Mouse (Mus musculus): Measurements from ENCODE around the gene Tex264.
"Not testable (repeated sequence)": the region's sequence is repeated elsewhere in the genome, so short reads cannot be mapped to it uniquely, and the experiment has no call there.

Tex264 gene

DNA sequence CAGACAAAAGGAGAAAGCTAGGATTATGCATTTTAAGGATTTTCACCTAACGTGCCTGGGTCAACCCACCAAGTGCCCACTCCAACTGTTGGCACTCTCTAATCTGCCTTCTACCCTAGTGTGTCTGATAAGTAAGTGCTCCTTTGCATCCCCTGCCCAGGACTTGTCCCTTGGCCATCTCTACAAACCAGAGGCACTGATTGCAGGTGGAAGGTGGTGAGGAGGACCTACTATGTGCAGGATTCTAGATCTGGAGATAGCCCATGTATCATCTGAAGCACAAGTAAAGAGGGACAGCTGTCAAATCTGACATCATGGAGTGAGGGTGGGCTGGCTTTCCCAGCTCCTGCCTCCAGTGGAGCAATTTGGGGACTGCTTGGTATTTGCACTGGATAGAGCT lies 25.8 kb downstream of the Tex264 start:
- no peak for DNase-seq

- no peak for DNase-seq
Measured at GRCm38 (mm10) chr9:106659441-106659840, 26.3 kb downstream of the Tex264 start.

DNA sequence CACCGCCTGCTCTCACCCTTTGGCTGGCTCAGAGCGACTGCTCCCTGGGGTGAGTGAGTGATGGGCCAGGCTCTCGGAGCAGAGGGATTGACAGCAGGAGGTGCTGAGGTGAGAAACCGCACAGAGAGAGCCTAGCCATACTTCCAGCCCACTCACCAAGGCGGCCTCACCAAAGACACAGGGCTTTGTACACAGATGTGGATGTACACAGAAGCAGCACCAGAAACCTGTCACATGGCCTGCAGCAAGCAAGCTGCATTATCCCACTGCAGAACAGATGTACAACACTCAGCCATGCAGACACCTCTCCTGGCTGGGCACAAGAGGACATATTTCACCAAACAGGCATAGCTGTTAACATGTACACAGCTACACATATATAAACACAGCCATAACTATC lies 28.1 kb downstream of the Tex264 start:
- no peak for DNase-seq

GRCm38 (mm10) chr9:106656820-106657219 lies 28.9 kb downstream of the Tex264 start:
- DNase-seq: no peak

- peak; percentile 56 for DNase-seq
Measured at GRCm38 (mm10) chr9:106655884-106656720, 29.6 kb downstream of the Tex264 start, which contains the start of gene Grm2. Gene Grm2, minus strand, starts transcription at chr9:106656082.

GRCm38 (mm10) chr9:106652720-106653119 lies 33.0 kb downstream of the Tex264 start:
- no peak for DNase-seq

GRCm38 (mm10) chr9:106647226-106647625 lies 38.5 kb downstream of the Tex264 start:
- DNase-seq: no peak

GRCm38 (mm10) chr9:106645684-106646271 lies 39.9 kb downstream of the Tex264 start:
- DNase-seq: no peak

DNA sequence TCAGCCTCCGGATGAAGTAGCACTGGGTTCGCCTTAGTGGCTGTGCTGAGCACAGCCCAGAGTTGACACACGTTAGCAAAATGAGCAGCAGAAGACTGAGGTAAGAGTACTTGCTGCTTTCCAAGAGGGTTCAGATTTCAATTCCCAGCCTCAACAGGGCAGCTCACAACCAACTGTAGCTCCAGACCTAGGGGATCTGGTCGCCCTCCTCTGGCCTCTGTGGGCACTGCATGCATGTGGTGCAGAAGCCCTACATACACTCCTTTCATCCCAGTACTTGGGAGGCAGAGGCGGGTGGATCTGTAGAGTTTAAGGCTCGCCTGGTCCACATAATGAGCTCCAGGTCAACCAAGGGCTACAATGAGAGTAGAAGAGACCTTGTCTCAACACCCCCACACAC lies 41.9 kb downstream of the Tex264 start:
- peak; percentile 2 for DNase-seq

- DNase-seq: peak; percentile 85
Measured at GRCm38 (mm10) chr9:106643128-106643527, 42.6 kb downstream of the Tex264 start.

DNA sequence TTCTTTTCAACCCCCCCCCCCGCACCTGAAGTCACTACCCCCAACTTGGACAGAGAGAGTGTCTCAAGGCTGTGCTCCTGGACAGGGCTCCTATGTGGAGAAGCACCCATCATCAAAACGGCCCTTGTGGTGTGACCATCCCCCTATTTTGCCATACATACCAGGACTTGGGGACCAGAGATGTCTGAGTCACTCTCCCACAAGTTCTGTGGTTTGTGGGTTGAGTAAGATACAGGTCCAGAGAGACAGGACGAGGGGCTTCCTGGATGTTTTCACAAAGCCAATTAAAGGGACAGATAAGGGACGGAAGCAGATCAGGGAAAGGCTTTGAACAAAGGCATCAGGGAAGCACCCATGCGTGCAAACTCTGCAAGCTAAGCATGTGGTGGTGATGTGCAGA lies 44.4 kb downstream of the Tex264 start:
- no peak for DNase-seq

DNA sequence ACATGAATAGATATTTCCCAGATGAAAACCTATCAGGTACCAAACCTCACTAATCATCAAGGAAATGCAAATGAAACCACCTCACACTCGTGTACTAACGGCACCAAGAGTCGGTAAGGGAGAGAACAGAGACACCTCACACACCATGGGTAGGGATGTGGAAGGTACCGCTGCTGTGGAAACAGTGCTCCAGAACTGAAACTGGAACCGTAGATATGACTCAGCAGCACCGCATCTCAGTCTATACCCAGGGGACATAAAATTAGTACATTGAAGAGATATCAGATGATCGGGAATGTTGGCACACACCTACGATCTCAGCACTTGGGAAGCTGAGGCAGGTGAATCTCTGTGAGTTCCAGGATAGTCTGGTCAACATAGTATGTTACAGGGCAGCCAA lies 47.6 kb downstream of the Tex264 start:
- DNase-seq: no peak

- no peak for DNase-seq
Measured at GRCm38 (mm10) chr9:106632185-106632584, 53.5 kb downstream of the Tex264 start.

DNA sequence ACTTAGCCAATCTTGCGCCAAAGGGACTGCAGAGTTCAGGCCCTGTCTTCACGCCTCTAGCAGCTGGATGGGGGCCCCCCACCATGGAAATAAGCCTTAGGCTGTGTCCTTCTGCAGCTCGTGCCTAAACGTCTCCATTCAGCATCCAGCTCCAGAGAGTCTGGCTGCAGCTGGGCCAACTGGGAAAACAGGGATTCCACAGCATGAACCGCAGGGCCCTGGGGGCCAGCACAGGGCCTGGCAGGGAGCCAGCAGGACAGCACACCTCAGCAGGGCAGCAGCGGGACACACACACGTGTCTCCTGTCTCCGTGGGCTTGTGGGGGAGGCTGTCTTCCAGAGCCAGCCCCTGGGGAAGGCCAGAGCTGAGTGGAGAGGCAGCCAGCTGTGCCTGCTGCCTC lies 57.9 kb downstream of the Tex264 start:
- DNase-seq: not testable (repeated sequence)

DNA sequence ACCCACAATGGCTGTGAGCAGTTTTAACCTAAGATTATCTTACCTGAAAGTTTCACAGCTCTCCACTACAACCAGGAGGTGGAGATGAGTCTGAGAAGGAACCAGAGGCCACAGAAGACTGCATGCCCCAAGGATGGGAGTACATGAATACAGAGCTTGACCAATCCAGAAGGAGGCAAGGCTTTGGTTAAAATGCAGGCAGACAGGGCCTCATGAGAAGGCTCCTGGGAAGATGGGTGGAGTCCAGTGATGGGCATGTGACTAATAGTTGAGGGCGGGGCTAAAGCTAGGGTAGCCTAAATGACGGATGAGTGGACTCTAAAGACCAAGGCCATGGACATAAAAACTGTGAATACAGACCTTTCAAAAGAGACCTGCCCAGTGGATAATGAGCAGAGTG lies 59.4 kb downstream of the Tex264 start, which contains the start of gene Iqcf6:
Gene Iqcf6 (plus strand): TSS at position 301 of the 400 bp plus-strand sequence.
- DNase-seq: no peak

GRCm38 (mm10) chr9:106617496-106617895 lies 68.2 kb downstream of the Tex264 start:
- DNase-seq: no peak

DNA sequence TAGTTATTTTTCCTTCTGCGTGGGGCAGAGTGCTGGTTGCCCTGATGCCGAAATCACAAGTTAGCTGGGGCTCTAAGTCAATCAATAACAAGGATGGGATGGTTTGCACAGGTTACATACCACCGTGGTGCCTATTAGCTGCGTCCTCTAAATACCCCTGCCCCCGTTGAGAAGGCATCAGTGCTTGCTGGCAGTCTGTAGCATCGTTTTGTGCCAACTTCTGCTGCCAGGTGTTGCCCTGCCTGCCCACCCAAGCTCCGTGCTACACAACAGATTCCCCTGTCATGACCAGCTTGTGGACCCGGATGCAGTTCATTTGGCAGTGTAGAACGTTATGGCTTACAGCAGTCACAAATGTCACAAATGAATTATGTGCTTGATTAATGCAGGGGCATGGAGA lies 69.4 kb downstream of the Tex264 start:
- DNase-seq: no peak

GRCm38 (mm10) chr9:106614616-106615015 lies 71.1 kb downstream of the Tex264 start:
- DNase-seq: peak; percentile 4

GRCm38 (mm10) chr9:106613951-106614350 lies 71.8 kb downstream of the Tex264 start:
- no peak for DNase-seq

- DNase-seq: no peak
Measured at GRCm38 (mm10) chr9:106610727-106611126, 75.0 kb downstream of the Tex264 start.

Measured in lung, postnatal 36 days (tissue).